Mouse (Mus musculus): ENCODE data around the gene Kdm2a.

GRCm38 (mm10) chr19:4441090-4441591 is 43.1 kb upstream of the Kdm2a start:
- TF ChIP-seq GATA1 (IDR thresholded peaks at IDR 0.05; ENCODE audit: borderline replicate concordance, low read length): no peak
- TF ChIP-seq FLI1 (IDR thresholded peaks at IDR 0.05; ENCODE audit: low read length): no peak

Data from megakaryocyte, embryonic 14.5 days (primary cell).